Mouse (Mus musculus) MEL (cell line): ENCODE measurements around the gene Tyrobp.
A peak's percentile ranks its signal among the peaks of the same experiment; 100 is the strongest.

Source experiments
- CHD2 ChIP-seq: IDR thresholded peaks from 2 replicates; pipeline ENCODE4 v1.6.1; 2011; ENCODE audit warnings: low read length, improper control_type of control experiment
- CTCF ChIP-seq, 3 experiments: IDR thresholded peaks in 2 of 3; conservative IDR thresholded peaks in 1 of 3; 2 replicates each; pipeline ENCODE4 v1.5.1; 2011 to 2012; ENCODE audit warnings: low read length in 3 of 3, low read depth in 2 of 3, mild to moderate bottlenecking in 2 of 3, improper control_type of control experiment in 1 of 3, inconsistent platforms in 1 of 3, mixed read lengths in 1 of 3, moderate library complexity in 1 of 3; ENCODE audit not compliant: control insufficient read depth in 1 of 3, insufficient read depth in 1 of 3, poor library complexity in 1 of 3, severe bottlenecking in 1 of 3
- JUND ChIP-seq: IDR thresholded peaks from 2 replicates; pipeline ENCODE4 v1.6.1; 2011; ENCODE audit warnings: low read depth, mild to moderate bottlenecking, improper control_type of control experiment, low read length
- MAFK ChIP-seq: IDR thresholded peaks from 2 replicates; pipeline ENCODE4 v1.6.1; 2011; ENCODE audit warnings: low read depth, mild to moderate bottlenecking, low read length, improper control_type of control experiment, borderline replicate concordance
- MAZ ChIP-seq: IDR thresholded peaks from 2 replicates; pipeline ENCODE4 v1.6.1; 2012; ENCODE audit warnings: low read depth, mild to moderate bottlenecking, inconsistent platforms, low read length, improper control_type of control experiment
- NRF1 ChIP-seq: IDR thresholded peaks from 2 replicates; pipeline ENCODE4 v1.6.1; 2014; ENCODE audit warnings: low read depth, mild to moderate bottlenecking, inconsistent platforms, low read length, improper control_type of control experiment, moderate library complexity; ENCODE audit not compliant: poor library complexity, insufficient read depth, severe bottlenecking
- POLR2A ChIP-seq, 2 experiments: IDR thresholded peaks; 2 replicates each; pipeline ENCODE4 v1.6.1; 2011 to 2012; ENCODE audit warnings: low read length in 2 of 2, mild to moderate bottlenecking in 2 of 2, control low read depth in 1 of 2, improper control_type of control experiment in 1 of 2, low read depth in 1 of 2, moderate library complexity in 1 of 2; ENCODE audit not compliant: control insufficient read depth in 1 of 2, insufficient read depth in 1 of 2, poor library complexity in 1 of 2
- TAL1 ChIP-seq: IDR thresholded peaks from 2 replicates; pipeline ENCODE4 v1.6.1; 2012; ENCODE audit warnings: mild to moderate bottlenecking, inconsistent platforms, low read length, moderate library complexity, mixed read lengths
- ZNF384 ChIP-seq: IDR thresholded peaks from 2 replicates; pipeline ENCODE4 v1.6.1; 2012; ENCODE audit warnings: low read depth, mild to moderate bottlenecking, inconsistent platforms, low read length, improper control_type of control experiment

- peak in 2 of 3 experiments; percentile 31 to 55; a peak in 4 of 6 replicates for TF ChIP-seq CTCF (IDR thresholded peaks at IDR 0.05 in 2 of 3, conservative IDR thresholded peaks at IDR 0.05 in 1 of 3; ENCODE audit: control insufficient read depth in 1 of 3, insufficient read depth in 1 of 3, low read depth in 2 of 3, low read length in 3 of 3, poor library complexity in 1 of 3, severe bottlenecking in 1 of 3)
- no peak for TF ChIP-seq JUND
- TF ChIP-seq ZNF384 = no peak
- no peak for TF ChIP-seq MAZ
- no peak for TF ChIP-seq NRF1
- TF ChIP-seq TAL1 = no peak
- TF ChIP-seq MAFK = no peak
- no peak for TF ChIP-seq CHD2
- TF ChIP-seq POLR2A (IDR thresholded peaks at IDR 0.05; ENCODE audit: control insufficient read depth in 1 of 2, insufficient read depth in 1 of 2, low read depth in 1 of 2, low read length in 2 of 2, poor library complexity in 1 of 2) = no peak
Measured at GRCm38 (mm10) chr7:30431793-30432192, 18.2 kb downstream of the Tyrobp start.
